Mouse (Mus musculus) intestine, postnatal 0 days (tissue): ENCODE data around the gene Rassf3. TPM values are rescaled to one million over a fixed set of nuclear protein-coding genes. Genes with fewer than 3 reads are reported as not detected.
A peak's percentile ranks its signal among the peaks of the same experiment; 100 is the strongest.

Experiments used
- ATAC-seq: fragments of 200-750 bp; cut with Nextera tagmentation; 2 replicates; pipeline ENCODE4 v1.8.0; 2017; ENCODE audit warnings: mild to moderate bottlenecking, moderate TSS enrichment, moderate library complexity
- H3K27ac ChIP-seq: fragments of 300-500 bp; sonication (generic); 2 replicates; pipeline ENCODE4 v1.5.1; 2014; ENCODE audit warnings: mild to moderate bottlenecking, low read depth, low read length, moderate library complexity
- H3K27me3 ChIP-seq: fragments of 300-500 bp; sonication (generic); replicated peaks from 2 replicates; pipeline ENCODE4 v1.6.1; 2014; ENCODE audit warnings: low read length, mixed read lengths; ENCODE audit not compliant: control insufficient read depth, insufficient read depth
- H3K36me3 ChIP-seq: fragments of 300-500 bp; sonication (generic); 2 replicates; pipeline ENCODE4 v1.6.1; 2014; ENCODE audit warnings: mild to moderate bottlenecking, moderate library complexity; ENCODE audit not compliant: control insufficient read depth, insufficient read depth
- H3K4me1 ChIP-seq: fragments of 300-500 bp; sonication (generic); replicated peaks from 2 replicates; pipeline ENCODE4 v1.6.1; 2014; ENCODE audit warnings: antibody characterized with exemption, low read length, mixed read lengths; ENCODE audit not compliant: control insufficient read depth, insufficient read depth
- H3K4me2 ChIP-seq: fragments of 300-500 bp; sonication (generic); replicated peaks from 2 replicates; pipeline ENCODE4 v1.6.1; 2014; ENCODE audit warnings: low read depth, mild to moderate bottlenecking, moderate library complexity
- H3K4me3 ChIP-seq: fragments of 300-500 bp; sonication (generic); 2 replicates; pipeline ENCODE4 v1.5.1; 2014; ENCODE audit warnings: low read depth, low read length
- H3K9ac ChIP-seq: fragments of 300-500 bp; sonication (generic); 2 replicates; pipeline ENCODE4 v1.6.1; 2014; ENCODE audit warnings: mild to moderate bottlenecking, low read depth, low read length
- H3K9me3 ChIP-seq: fragments of 300-500 bp; sonication (generic); 2 replicates; pipeline ENCODE4 v1.6.1; 2016; ENCODE audit warnings: mixed run types; ENCODE audit not compliant: control insufficient read depth
- CTCF ChIP-seq: sonication (generic); IDR thresholded peaks from 2 replicates; pipeline ENCODE4 v1.5.1; 2016; ENCODE audit warnings: low read depth, mild to moderate bottlenecking, control low read depth, antibody characterized with exemption, moderate library complexity
- WGBS: fragments of 180-500 bp; shearing (Covaris S2); extraction: QIAGEN DNeasy Blood & Tissue Kit; methylation state at CpG from one replicate; pipeline ENCODE4 v1.1.7; 2014; 5-methylcytosine and 5-hydroxymethylcytosine counted together
- polyA plus RNA-seq: library from polyadenylated mRNA; unstranded; fragments of >200 nt; fragmentation: Nextera tagmentation; extraction: Ambion mirVana; gene quantifications from 2 replicates; pipeline ENCODE4 v1.2.1, GENCODE M21; 2015

Rassf3 gene
- polyA plus RNA-seq, 1 experiment from 2014 or later = 16.7 TPM

GRCm38 (mm10) chr10:121386347-121386746 lies 89.8 kb downstream of the Rassf3 start:
- Histone ChIP-seq H3K9ac (no peak overlapping the region), H3K27ac (peak overlapping the region; percentile 86; the same call in 1 of the 2 replicates), H3K4me1 (no peaks in the 10 kb centered on the region), H3K4me3 (no peak overlapping the region), H3K36me3 (peaks cover 85% of the 10 kb centered on the region), H3K9me3 (no peaks in the 10 kb centered on the region), H3K27me3 (no peaks in the 10 kb centered on the region), H3K4me2 (no peak overlapping the region; the same call in 1 of the 2 replicates)
- no peak for TF ChIP-seq CTCF
- WGBS = 45% methylated on average over 9 of the region's 9 CpGs
- peak; percentile 22; the same call in 1 of the 2 replicates for ATAC-seq

GRCm38 (mm10) chr10:121385695-121386094 lies 90.5 kb downstream of the Rassf3 start:
- WGBS = 56% methylated on average over 6 of the region's 6 CpGs

GRCm38 (mm10) chr10:121384710-121385109 lies 91.4 kb downstream of the Rassf3 start:
- peak; percentile 89 for ATAC-seq
- TF ChIP-seq CTCF = no peak; the same call in 1 of the 2 replicates
- Histone ChIP-seq H3K4me3 (no peak overlapping the region), H3K9ac (no peak overlapping the region), H3K36me3 (peaks cover 83% of the 10 kb centered on the region), H3K4me2 (0 out of 2 replicates have a peak overlapping the region, but pooled peaks have one; percentile 14), H3K27me3 (no peaks in the 10 kb centered on the region), H3K9me3 (no peaks in the 10 kb centered on the region), H3K4me1 (no peaks in the 10 kb centered on the region), H3K27ac (peak overlapping the region; percentile 86)
- WGBS = 38% methylated on average over 13 of the region's 13 CpGs

More at GRCm38 (mm10) chr10:121385695-121386094, 90.5 kb downstream of the Rassf3 start:
- TF ChIP-seq CTCF = no peak
- no peaks in the 10 kb centered on the region for H3K4me1 ChIP-seq
- no peak overlapping the region for H3K4me3 ChIP-seq
- H3K36me3 ChIP-seq = peaks cover 85% of the 10 kb centered on the region
- 0 out of 2 replicates have a peak, but pooled peaks have one; percentile 9 for ATAC-seq
- H3K4me2 ChIP-seq = no peak overlapping the region
- H3K9ac ChIP-seq = no peak overlapping the region
- H3K9me3 ChIP-seq = no peaks in the 10 kb centered on the region
- H3K27ac ChIP-seq = peak overlapping the region; percentile 86
- no peaks in the 10 kb centered on the region for H3K27me3 ChIP-seq

- no peaks in the 10 kb centered on the region for H3K4me1 ChIP-seq
- H3K36me3 ChIP-seq = peaks cover 86% of the 10 kb centered on the region
- no peak for TF ChIP-seq CTCF
- no peak overlapping the region for H3K4me2 ChIP-seq
- no peak overlapping the region for H3K4me3 ChIP-seq
- no peak overlapping the region for H3K9ac ChIP-seq
- no peak overlapping the region; the same call in 1 of the 2 replicates for H3K27ac ChIP-seq
- H3K27me3 ChIP-seq = no peaks in the 10 kb centered on the region
- H3K9me3 ChIP-seq = no peaks in the 10 kb centered on the region
- no peak for ATAC-seq
- 81% methylated on average over 18 of the region's 18 CpGs for WGBS
Observed at GRCm38 (mm10) chr10:121381280-121381679, 94.9 kb downstream of the Rassf3 start.

- peak; percentile 43 for TF ChIP-seq CTCF
- Histone ChIP-seq H3K4me3 (no peak overlapping the region), H3K9ac (no peak overlapping the region), H3K4me1 (no peaks in the 10 kb centered on the region), H3K27ac (peak overlapping the region; percentile 54), H3K9me3 (no peaks in the 10 kb centered on the region), H3K27me3 (no peaks in the 10 kb centered on the region), H3K4me2 (no peak overlapping the region), H3K36me3 (peaks cover 86% of the 10 kb centered on the region)
- no peak for ATAC-seq
- WGBS = 98% methylated on average over 3 of the region's 3 CpGs
Observed at GRCm38 (mm10) chr10:121379387-121379786, 96.8 kb downstream of the Rassf3 start.

- no peak overlapping the region for H3K9ac ChIP-seq
Observed at GRCm38 (mm10) chr10:121376530-121377271, 99.4 kb downstream of the Rassf3 start.

More at GRCm38 (mm10) chr10:121376530-121377271, 99.4 kb downstream of the Rassf3 start:
- no peak for TF ChIP-seq CTCF
- peak overlapping the region; percentile 77 for H3K27ac ChIP-seq
- peaks cover 79% of the 10 kb centered on the region for H3K36me3 ChIP-seq
- H3K9me3 ChIP-seq = no peaks in the 10 kb centered on the region
- ATAC-seq = peak; percentile 94
- H3K27me3 ChIP-seq = no peaks in the 10 kb centered on the region
- no peak overlapping the region for H3K4me3 ChIP-seq
- H3K4me2 ChIP-seq = 0 out of 2 replicates have a peak overlapping the region, but pooled peaks have one; percentile 13
- H3K4me1 ChIP-seq = no peaks in the 10 kb centered on the region
- WGBS = 55% methylated on average over 24 of the region's 24 CpGs
